Comparison of ENCODE assay signal across 12 mouse cellular contexts in genomic region chr11:79777988-79778387, GRCm38 (mm10).
DNase-seq lines count a peak whose midpoint lies in the region; ATAC-seq lines count a peak whose summit lies in the region.
"Had no signal": no experiment of that assay in that cellular context is flagged by ENCODE, and none has a peak within 500 bp of the region (broad histone marks: within the 10 kb centered on the region; RNA-seq: fewer than 3 reads in every experiment).

No protein-coding gene starts in this region.

- H3K4me1 ChIP-seq in midbrain, embryonic 14.5 days (ENCODE audit: control insufficient read depth, insufficient read depth, low read length), result peaks cover 11% of the 10 kb centered on the region
- H3K4me1 ChIP-seq in midbrain, embryonic 10.5 days, result peaks cover 51% of the 10 kb centered on the region
- peaks cover 39% of the 10 kb centered on the region for H3K4me1 ChIP-seq in heart, embryonic 11.5 days (ENCODE audit: control insufficient read depth, insufficient read depth, low read length)

- no peak overlapping the region for H3K4me2 ChIP-seq in midbrain, embryonic 14.5 days (ENCODE audit: low read length)
- no peak overlapping the region for H3K4me2 ChIP-seq in heart, embryonic 11.5 days
- H3K4me2 ChIP-seq: limb, embryonic 15.5 days had no signal

- H3K27ac ChIP-seq in midbrain, embryonic 14.5 days (replicated peaks; ENCODE audit: low read depth, low read length), result no peak overlapping the region
- H3K27ac ChIP-seq in midbrain, embryonic 10.5 days (replicated peaks), result no peak overlapping the region; the same call in 1 of the 2 replicates
- no peak overlapping the region for H3K27ac ChIP-seq in heart, embryonic 11.5 days (ENCODE audit: low read depth, low read length)
- H3K27ac ChIP-seq: limb, embryonic 15.5 days had no signal

- no peak overlapping the region for H3K4me3 ChIP-seq in midbrain, embryonic 14.5 days (replicated peaks; ENCODE audit: low read depth, low read length)
- no peak overlapping the region for H3K4me3 ChIP-seq in midbrain, embryonic 10.5 days
- H3K4me3 ChIP-seq in heart, embryonic 11.5 days (ENCODE audit: low read depth, low read length), result no peak overlapping the region
- H3K4me3 ChIP-seq: limb, embryonic 15.5 days had no signal

- peak; percentile 37 for DNase-seq in gastrocnemius, postnatal 10 days
- DNase-seq in gastrocnemius, postnatal 14 days, result no peak
- peak; percentile 45 for DNase-seq in midbrain, embryonic 14.5 days
- DNase-seq in midbrain, embryonic 10.5 days (ENCODE audit: low spot score), result no peak
- peak; percentile 24 for DNase-seq in skeletal muscle tissue, adult 2 months (ENCODE audit: low read depth, low spot score)
- DNase-seq in thymus, postnatal 0 days (ENCODE audit: low spot score), result no peak
- no peak for DNase-seq in kidney, adult 9 months
- DNase-seq: cerebellum, adult 9-11 months; kidney, postnatal 4 days had no signal

- no peaks in the 10 kb centered on the region for H3K9me3 ChIP-seq in midbrain, embryonic 14.5 days (ENCODE audit: control insufficient read depth, low read length)
- no peaks in the 10 kb centered on the region for H3K9me3 ChIP-seq in midbrain, embryonic 10.5 days (replicated peaks)
- H3K9me3 ChIP-seq in heart, embryonic 11.5 days (replicated peaks; ENCODE audit: control insufficient read depth, low read length), result no peaks in the 10 kb centered on the region
- H3K9me3 ChIP-seq: limb, embryonic 15.5 days had no signal

- no peaks in the 10 kb centered on the region for H3K27me3 ChIP-seq in midbrain, embryonic 14.5 days (ENCODE audit: control insufficient read depth, insufficient read depth, low read length)
- H3K27me3 ChIP-seq in midbrain, embryonic 10.5 days (ENCODE audit: low read depth, poor library complexity, severe bottlenecking), result peaks cover 69% of the 10 kb centered on the region
- no peaks in the 10 kb centered on the region for H3K27me3 ChIP-seq in heart, embryonic 11.5 days (ENCODE audit: control insufficient read depth, insufficient read depth, low read length)
- H3K27me3 ChIP-seq: limb, embryonic 15.5 days had no signal

- no peaks in the 10 kb centered on the region for H3K36me3 ChIP-seq in midbrain, embryonic 14.5 days (ENCODE audit: control insufficient read depth, insufficient read depth, low read length)
- no peaks in the 10 kb centered on the region for H3K36me3 ChIP-seq in midbrain, embryonic 10.5 days
- no peaks in the 10 kb centered on the region for H3K36me3 ChIP-seq in heart, embryonic 11.5 days (ENCODE audit: control insufficient read depth, insufficient read depth, low read length)
- H3K36me3 ChIP-seq: limb, embryonic 15.5 days had no signal

- intact Hi-C loops in gastrocnemius, postnatal 14 days (cut with DNase I; ENCODE audit: low total_unique reads), result no loop called here

- ATAC-seq in midbrain, embryonic 14.5 days (ENCODE audit: low FRiP score, low TSS enrichment), result no peak
- ATAC-seq in heart, embryonic 11.5 days (replicated peaks; ENCODE audit: insufficient number of reproducible peaks, low FRiP score, low TSS enrichment), result 0 out of 2 replicates have a peak, but pooled peaks have one; percentile 42
- ATAC-seq: CD4-positive, CD25-positive, alpha-beta regulatory T cell, adult 4 months had no signal

- no peak overlapping the region for H3K9ac ChIP-seq in midbrain, embryonic 14.5 days (replicated peaks; ENCODE audit: low read length)
- no peak overlapping the region for H3K9ac ChIP-seq in heart, embryonic 11.5 days (ENCODE audit: low read depth, low read length)
- H3K9ac ChIP-seq: limb, embryonic 15.5 days had no signal

- 43% methylated on average over 2 of the region's 2 CpGs for WGBS in midbrain, embryonic 14.5 days
- 81% methylated on average over 2 of the region's 2 CpGs for WGBS in midbrain, embryonic 10.5 days
- 15% methylated on average over 2 of the region's 2 CpGs for WGBS in heart, embryonic 11.5 days (ENCODE audit: insufficient replicate concordance)

Comparison
In these comparisons a context has a peak if more than half of its experiments do, and no peak if none do; other contexts are left out.
1. DNase-seq: peak in gastrocnemius, postnatal 10 days (single experiment), midbrain, embryonic 14.5 days (single experiment) and skeletal muscle tissue, adult 2 months (single experiment); none in gastrocnemius, postnatal 14 days (single experiment), midbrain, embryonic 10.5 days (single experiment), thymus, postnatal 0 days (single experiment) and kidney, adult 9 months (single experiment).